Comparison of ENCODE assay signal across 8 mouse cellular contexts in the genomic region with DNA sequence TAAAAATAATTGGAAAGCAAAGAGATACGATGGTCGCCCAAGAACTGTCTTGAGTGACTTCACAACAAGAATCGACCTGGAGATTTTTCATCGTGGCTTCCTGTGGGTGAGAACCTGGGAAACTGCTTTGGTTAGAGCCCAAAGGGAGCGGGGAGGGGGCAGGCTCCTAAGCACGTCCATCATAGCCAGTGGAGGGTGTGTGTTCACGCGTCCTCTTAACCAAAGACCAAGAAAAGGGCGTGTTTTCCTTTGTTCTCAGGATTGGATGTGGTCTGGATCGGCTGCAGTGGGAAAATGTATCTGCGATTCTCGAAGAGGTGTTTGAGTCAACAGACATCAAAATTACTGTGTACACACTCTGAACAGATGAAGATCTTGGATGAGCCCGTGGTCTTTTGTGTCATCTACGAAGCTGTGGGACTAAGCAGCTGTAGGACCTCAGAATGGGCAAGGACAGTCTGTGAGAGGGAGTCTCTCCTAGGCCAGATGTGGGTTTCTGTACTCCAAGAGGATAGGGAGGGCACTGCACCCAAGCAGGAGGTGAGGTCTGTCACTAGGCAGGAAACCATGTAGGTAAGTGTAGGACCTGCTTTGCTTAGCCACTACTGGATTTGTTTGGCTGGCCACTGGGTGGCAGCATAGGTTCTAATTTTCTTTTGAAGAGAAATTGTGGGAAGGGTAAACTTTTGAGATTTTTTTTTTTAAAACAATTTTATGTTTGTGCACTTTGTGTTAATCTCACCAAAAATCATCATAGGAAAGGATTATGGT. TPM values are rescaled to one million over a fixed set of nuclear protein-coding genes. Genes with fewer than 3 reads are reported as not detected.
DNase-seq lines count a peak whose midpoint lies in the region; ATAC-seq and TF ChIP-seq lines count a peak whose summit lies in the region.

No protein-coding gene starts in this region.

- DNase-seq in layer of hippocampus, adult 11-12 months (ENCODE audit: low spot score): peak; percentile 52
- DNase-seq in layer of hippocampus, adult 9-10 months (ENCODE audit: low spot score): no peak
- peak; percentile 84 for DNase-seq in brain, embryonic 14.5 days (ENCODE audit: low read depth)
- DNase-seq in forelimb bud, embryonic 11.5 days (ENCODE audit: low read depth, low spot score): peak; percentile 65
- DNase-seq in limb, embryonic 14.5 days (ENCODE audit: low spot score): peak; percentile 66
- peak; percentile 76 for DNase-seq in stomach, postnatal 0 days (ENCODE audit: low spot score)

- no peak for TF ChIP-seq POLR2A in brain, embryonic 14.5 days (IDR thresholded peaks at IDR 0.05; ENCODE audit: borderline replicate concordance, extremely low read depth, insufficient read depth, insufficient read length, poor library complexity, severe bottlenecking)
- no peak for TF ChIP-seq POLR2A in limb, embryonic 14.5 days (IDR thresholded peaks at IDR 0.05; ENCODE audit: borderline replicate concordance, extremely low read depth, insufficient read depth, insufficient read length)

- no peak overlapping the region for H3K27ac ChIP-seq in intestine, postnatal 0 days (ENCODE audit: low read depth, low read length)
- H3K27ac ChIP-seq in limb, embryonic 14.5 days (replicated peaks; ENCODE audit: low read depth, low read length): no peak overlapping the region
- no peak overlapping the region for H3K27ac ChIP-seq in midbrain, embryonic 15.5 days
- H3K27ac ChIP-seq in stomach, postnatal 0 days (replicated peaks): no peak overlapping the region

- TF ChIP-seq CTCF in brain, embryonic 14.5 days (IDR thresholded peaks at IDR 0.05; ENCODE audit: borderline replicate concordance, extremely low read depth, insufficient read depth, insufficient read length): peak; percentile 65; the same call in 1 of the 2 replicates
- TF ChIP-seq CTCF in intestine, postnatal 0 days (IDR thresholded peaks at IDR 0.05; ENCODE audit: low read depth): peak; percentile 74
- peak; percentile 77 for TF ChIP-seq CTCF in stomach, postnatal 0 days (IDR thresholded peaks at IDR 0.05; ENCODE audit: low read depth)

- no peak overlapping the region for H3K4me2 ChIP-seq in intestine, postnatal 0 days (replicated peaks; ENCODE audit: low read depth)
- H3K4me2 ChIP-seq in limb, embryonic 14.5 days (replicated peaks; ENCODE audit: low read depth, low read length, severe bottlenecking): no peak overlapping the region
- H3K4me2 ChIP-seq in midbrain, embryonic 15.5 days: no peak overlapping the region
- no peak overlapping the region for H3K4me2 ChIP-seq in stomach, postnatal 0 days (replicated peaks; ENCODE audit: low read depth)

- H3K4me1 ChIP-seq in intestine, postnatal 0 days (replicated peaks; ENCODE audit: control insufficient read depth, insufficient read depth, low read length): peaks cover 2% of the 10 kb centered on the region; the same call in 1 of the 2 replicates
- H3K4me1 ChIP-seq in limb, embryonic 14.5 days (ENCODE audit: control insufficient read depth, insufficient read depth, low read length): peaks cover 1% of the 10 kb centered on the region; the same call in 1 of the 2 replicates
- peaks cover 7% of the 10 kb centered on the region for H3K4me1 ChIP-seq in midbrain, embryonic 15.5 days
- H3K4me1 ChIP-seq in stomach, postnatal 0 days (replicated peaks; ENCODE audit: control insufficient read depth, insufficient read depth): no peaks in the 10 kb centered on the region; the same call in 1 of the 2 replicates

- TF ChIP-seq EP300 in stomach, postnatal 0 days (optimal IDR thresholded peaks at IDR 0.05): no peak

- H3K27me3 ChIP-seq in intestine, postnatal 0 days (replicated peaks; ENCODE audit: control insufficient read depth, insufficient read depth, low read length): no peaks in the 10 kb centered on the region
- H3K27me3 ChIP-seq in limb, embryonic 14.5 days (ENCODE audit: control insufficient read depth, insufficient read depth, low read length): no peaks in the 10 kb centered on the region
- no peaks in the 10 kb centered on the region for H3K27me3 ChIP-seq in midbrain, embryonic 15.5 days (replicated peaks)
- no peaks in the 10 kb centered on the region for H3K27me3 ChIP-seq in stomach, postnatal 0 days (ENCODE audit: control insufficient read depth, insufficient read depth, low read length)

- ATAC-seq in intestine, postnatal 0 days: peak; percentile 55
- peak; percentile 60; the same call in 1 of the 2 replicates for ATAC-seq in limb, embryonic 14.5 days (ENCODE audit: low FRiP score, low read depth)
- peak; percentile 84 for ATAC-seq in midbrain, embryonic 15.5 days (replicated peaks)
- ATAC-seq in stomach, postnatal 0 days (ENCODE audit: low FRiP score, low TSS enrichment): peak; percentile 92

- WGBS in intestine, postnatal 0 days: 77% methylated on average over 14 of the region's 14 CpGs
- WGBS in limb, embryonic 14.5 days: 88% methylated on average over 14 of the region's 14 CpGs
- WGBS in midbrain, embryonic 15.5 days: 89% methylated on average over 14 of the region's 14 CpGs
- WGBS in stomach, postnatal 0 days: 70% methylated on average over 14 of the region's 14 CpGs

- no peak overlapping the region for H3K9ac ChIP-seq in intestine, postnatal 0 days (ENCODE audit: low read depth, low read length)
- no peak overlapping the region for H3K9ac ChIP-seq in limb, embryonic 14.5 days (ENCODE audit: low read depth, low read length, severe bottlenecking)
- H3K9ac ChIP-seq in midbrain, embryonic 15.5 days: no peak overlapping the region
- H3K9ac ChIP-seq in stomach, postnatal 0 days (ENCODE audit: low read length): no peak overlapping the region

- no peak overlapping the region for H3K4me3 ChIP-seq in intestine, postnatal 0 days (ENCODE audit: low read depth, low read length)
- no peak overlapping the region for H3K4me3 ChIP-seq in limb, embryonic 14.5 days (replicated peaks; ENCODE audit: low read length)
- H3K4me3 ChIP-seq in midbrain, embryonic 15.5 days: no peak overlapping the region
- no peak overlapping the region for H3K4me3 ChIP-seq in stomach, postnatal 0 days (ENCODE audit: low read depth, low read length)

- H3K36me3 ChIP-seq in intestine, postnatal 0 days (ENCODE audit: control insufficient read depth, insufficient read depth): peaks cover 46% of the 10 kb centered on the region
- H3K36me3 ChIP-seq in limb, embryonic 14.5 days (ENCODE audit: control insufficient read depth, insufficient read depth, low read length): peaks cover 33% of the 10 kb centered on the region
- H3K36me3 ChIP-seq in midbrain, embryonic 15.5 days (replicated peaks): no peaks in the 10 kb centered on the region; the same call in 1 of the 2 replicates
- peaks cover 9% of the 10 kb centered on the region for H3K36me3 ChIP-seq in stomach, postnatal 0 days (ENCODE audit: control insufficient read depth, insufficient read depth, low read length)

- H3K9me3 ChIP-seq in intestine, postnatal 0 days (ENCODE audit: control insufficient read depth): no peaks in the 10 kb centered on the region
- no peaks in the 10 kb centered on the region for H3K9me3 ChIP-seq in limb, embryonic 14.5 days (ENCODE audit: control insufficient read depth, low read length)
- no peaks in the 10 kb centered on the region for H3K9me3 ChIP-seq in midbrain, embryonic 15.5 days
- H3K9me3 ChIP-seq in stomach, postnatal 0 days (ENCODE audit: control insufficient read depth, low read length): no peaks in the 10 kb centered on the region

RNA-seq across cellular contexts. Expression of a gene that starts 6.8 kb away (rescaled TPM):
- 24.1 and 32.8 TPM in 2 replicates for polyA plus RNA-seq in brain, embryonic 14.5 days (2012; rRNA removed)
- polyA plus RNA-seq in intestine, postnatal 0 days (2015; fragmentation: Nextera tagmentation; extraction: Ambion mirVana): 52.1 and 53.9 TPM in 2 replicates
- 22.1 and 28.5 TPM in 2 replicates for polyA plus RNA-seq in limb, embryonic 14.5 days (2012; rRNA removed)
- 46.8 and 46.9 TPM in 2 replicates for polyA plus RNA-seq in limb, embryonic 14.5 days (2014; fragmentation: Nextera tagmentation; extraction: Ambion mirVana)
- 38.3 and 41.3 TPM in 2 replicates for polyA plus RNA-seq in midbrain, embryonic 15.5 days (2015; fragmentation: Nextera tagmentation; extraction: Ambion mirVana)
- 42.3 and 43.8 TPM in 2 replicates for polyA plus RNA-seq in stomach, postnatal 0 days (2015; fragmentation: Nextera tagmentation; extraction: Ambion mirVana)

RNA-seq across cellular contexts. Expression of a gene that starts 6.9 kb away (rescaled TPM):
- polyA plus RNA-seq in brain, embryonic 14.5 days (2012; rRNA removed): 99.1 and 121 TPM in 2 replicates
- polyA plus RNA-seq in intestine, postnatal 0 days (2015; fragmentation: Nextera tagmentation; extraction: Ambion mirVana): 3.8 and 4.2 TPM in 2 replicates
- 95.0 and 123 TPM in 2 replicates for polyA plus RNA-seq in limb, embryonic 14.5 days (2012; rRNA removed)
- polyA plus RNA-seq in limb, embryonic 14.5 days (2014; fragmentation: Nextera tagmentation; extraction: Ambion mirVana): 19.2 and 22.2 TPM in 2 replicates
- 12.2 and 12.3 TPM in 2 replicates for polyA plus RNA-seq in midbrain, embryonic 15.5 days (2015; fragmentation: Nextera tagmentation; extraction: Ambion mirVana)
- polyA plus RNA-seq in stomach, postnatal 0 days (2015; fragmentation: Nextera tagmentation; extraction: Ambion mirVana): 3.0 and 3.5 TPM in 2 replicates

RNA-seq across cellular contexts. Expression of a gene that starts 16.1 kb away (rescaled TPM):
- polyA plus RNA-seq in brain, embryonic 14.5 days (2012; rRNA removed): 0.26 and 0.36 TPM in 2 replicates
- polyA plus RNA-seq in intestine, postnatal 0 days (2015; fragmentation: Nextera tagmentation; extraction: Ambion mirVana): 2.6 TPM in 2 replicates
- 21.7 and 25.0 TPM in 2 replicates for polyA plus RNA-seq in limb, embryonic 14.5 days (2012; rRNA removed)
- polyA plus RNA-seq in limb, embryonic 14.5 days (2014; fragmentation: Nextera tagmentation; extraction: Ambion mirVana): 28.7 and 42.5 TPM in 2 replicates
- 0.31 and 0.55 TPM in 2 replicates for polyA plus RNA-seq in midbrain, embryonic 15.5 days (2015; fragmentation: Nextera tagmentation; extraction: Ambion mirVana)
- 7.2 and 7.6 TPM in 2 replicates for polyA plus RNA-seq in stomach, postnatal 0 days (2015; fragmentation: Nextera tagmentation; extraction: Ambion mirVana)

RNA-seq across cellular contexts. Expression of a gene that starts 34.7 kb away (rescaled TPM):
- polyA plus RNA-seq in brain, embryonic 14.5 days (2012; rRNA removed): 6.5 and 8.2 TPM in 2 replicates
- 0.48 and 1.3 TPM in 2 replicates for polyA plus RNA-seq in intestine, postnatal 0 days (2015; fragmentation: Nextera tagmentation; extraction: Ambion mirVana)
- polyA plus RNA-seq in limb, embryonic 14.5 days (2012; rRNA removed): 1.6 and 2.0 TPM in 2 replicates
- polyA plus RNA-seq in limb, embryonic 14.5 days (2014; fragmentation: Nextera tagmentation; extraction: Ambion mirVana): 1.7 TPM in 2 replicates
- 1.7 and 2.6 TPM in 2 replicates for polyA plus RNA-seq in midbrain, embryonic 15.5 days (2015; fragmentation: Nextera tagmentation; extraction: Ambion mirVana)
- polyA plus RNA-seq in stomach, postnatal 0 days (2015; fragmentation: Nextera tagmentation; extraction: Ambion mirVana): 0.41 and 0.51 TPM in 2 replicates

RNA-seq across cellular contexts. Expression of a gene that starts 38.1 kb away (rescaled TPM):
- 0.14 TPM in 2 replicates for polyA plus RNA-seq in brain, embryonic 14.5 days (2012; rRNA removed)
- 26.7 and 28.4 TPM in 2 replicates for polyA plus RNA-seq in intestine, postnatal 0 days (2015; fragmentation: Nextera tagmentation; extraction: Ambion mirVana)
- polyA plus RNA-seq in limb, embryonic 14.5 days (2012; rRNA removed): 0.15 and 0.41 TPM in 2 replicates
- 0.18 TPM in 2 replicates for polyA plus RNA-seq in limb, embryonic 14.5 days (2014; fragmentation: Nextera tagmentation; extraction: Ambion mirVana)
- polyA plus RNA-seq in midbrain, embryonic 15.5 days (2015; fragmentation: Nextera tagmentation; extraction: Ambion mirVana): 0.22 and 0.23 TPM in 2 replicates
- 3.3 and 3.5 TPM in 2 replicates for polyA plus RNA-seq in stomach, postnatal 0 days (2015; fragmentation: Nextera tagmentation; extraction: Ambion mirVana)
